Mouse (Mus musculus): ENCODE data around the gene Zfp362.

DNA sequence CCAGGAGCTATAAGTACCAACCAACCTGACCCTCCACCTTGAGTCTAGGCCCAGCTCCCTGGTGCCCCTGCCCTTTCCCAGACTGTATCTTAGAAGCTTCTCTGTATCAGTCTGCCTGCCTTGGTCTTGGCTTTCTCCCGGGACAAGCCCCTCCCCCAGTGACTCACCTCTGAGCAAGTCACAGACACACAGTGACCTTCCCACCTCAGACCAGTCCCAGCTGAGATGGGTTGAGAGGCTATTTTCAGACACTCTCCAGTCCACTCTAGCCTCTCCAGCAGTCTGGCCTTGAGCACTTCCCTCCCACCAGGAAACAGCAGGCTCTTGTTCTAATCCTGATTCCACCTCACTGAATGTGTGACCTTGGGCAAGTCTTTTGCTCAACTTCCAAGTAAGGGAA, 12.1 kb downstream of the Zfp362 start:
- TF ChIP-seq EP300 (IDR thresholded peaks at IDR 0.05; ENCODE audit: low read depth), result no peak
- TF ChIP-seq CTCF (IDR thresholded peaks at IDR 0.05; ENCODE audit: low read depth), result no peak
